Mouse (Mus musculus) hindbrain, embryonic 11.5 days (tissue): Measurements from ENCODE around the gene Brip1. TPM values are rescaled to one million over a fixed set of nuclear protein-coding genes. Genes with fewer than 3 reads are reported as not detected.

Experiments used
- polyA plus RNA-seq: library from polyadenylated mRNA; unstranded; fragments of >200 nt; fragmentation: Nextera tagmentation; extraction: Ambion mirVana; gene quantifications from 2 replicates; pipeline ENCODE4 v1.2.1, GENCODE M21; 2014

The Brip1 gene
- polyA plus RNA-seq, 1 experiment from 2014 or later, result 7.6 TPM

Other genes with a start within 250 kb of the Brip1 start
- gene Ints2, start 56.4 kb upstream of the Brip1 start, polyA plus RNA-seq, result 47.1 and 47.2 TPM in 2 replicates
- gene Med13, start 156.4 kb upstream of the Brip1 start, polyA plus RNA-seq, result 13.3 and 17.4 TPM in 2 replicates